Mouse (Mus musculus) kidney, embryonic 15.5 days (tissue): Measurements from ENCODE around the gene Dscam. TPM values are rescaled to one million over a fixed set of nuclear protein-coding genes. Genes with fewer than 3 reads are reported as not detected.
A peak's percentile ranks its signal among the peaks of the same experiment; 100 is the strongest.

Source experiments
- ATAC-seq: fragments of 200-750 bp; cut with Nextera tagmentation; replicated peaks from 2 replicates; pipeline ENCODE4 v1.8.0; 2017; ENCODE audit warnings: moderate TSS enrichment; ENCODE audit not compliant: low FRiP score
- H3K27ac ChIP-seq: fragments of 300-500 bp; sonication (generic); 2 replicates; pipeline ENCODE4 v1.5.1; 2015; ENCODE audit warnings: mild to moderate bottlenecking, inconsistent platforms
- H3K27me3 ChIP-seq: fragments of 300-500 bp; sonication (generic); 2 replicates; pipeline ENCODE4 v1.6.1; 2015; ENCODE audit warnings: inconsistent platforms
- H3K36me3 ChIP-seq: fragments of 300-500 bp; sonication (generic); 2 replicates; pipeline ENCODE4 v1.6.1; 2015; ENCODE audit warnings: inconsistent platforms
- H3K4me1 ChIP-seq: fragments of 300-500 bp; sonication (generic); 2 replicates; pipeline ENCODE4 v1.6.1; 2015; ENCODE audit warnings: inconsistent platforms
- H3K4me2 ChIP-seq: fragments of 300-500 bp; sonication (generic); 2 replicates; pipeline ENCODE4 v1.6.1; 2015; ENCODE audit warnings: moderate library complexity, mild to moderate bottlenecking, inconsistent platforms
- H3K4me3 ChIP-seq: fragments of 300-500 bp; sonication (generic); replicated peaks from 2 replicates; pipeline ENCODE4 v1.5.1; 2015; ENCODE audit warnings: mild to moderate bottlenecking, inconsistent platforms
- H3K9ac ChIP-seq: fragments of 300-500 bp; sonication (generic); 2 replicates; pipeline ENCODE4 v1.6.1; 2015; ENCODE audit warnings: mild to moderate bottlenecking, inconsistent platforms
- H3K9me3 ChIP-seq: fragments of 300-500 bp; sonication (generic); replicated peaks from 2 replicates; pipeline ENCODE4 v1.6.1; 2016; ENCODE audit warnings: inconsistent platforms
- WGBS: fragments of 180-500 bp; shearing (Covaris S2); methylation state at CpG from one replicate; pipeline ENCODE4 v1.1.7; 2015; ENCODE audit warnings: mixed read lengths; 5-methylcytosine and 5-hydroxymethylcytosine counted together
- polyA plus RNA-seq: library from polyadenylated mRNA; unstranded; fragments of >200 nt; fragmentation: Nextera tagmentation; extraction: Ambion mirVana; gene quantifications from 2 replicates; pipeline ENCODE4 v1.2.1, GENCODE M21; 2015

Dscam gene
- polyA plus RNA-seq, 1 experiment from 2014 or later, result 0.06 TPM

DNA sequence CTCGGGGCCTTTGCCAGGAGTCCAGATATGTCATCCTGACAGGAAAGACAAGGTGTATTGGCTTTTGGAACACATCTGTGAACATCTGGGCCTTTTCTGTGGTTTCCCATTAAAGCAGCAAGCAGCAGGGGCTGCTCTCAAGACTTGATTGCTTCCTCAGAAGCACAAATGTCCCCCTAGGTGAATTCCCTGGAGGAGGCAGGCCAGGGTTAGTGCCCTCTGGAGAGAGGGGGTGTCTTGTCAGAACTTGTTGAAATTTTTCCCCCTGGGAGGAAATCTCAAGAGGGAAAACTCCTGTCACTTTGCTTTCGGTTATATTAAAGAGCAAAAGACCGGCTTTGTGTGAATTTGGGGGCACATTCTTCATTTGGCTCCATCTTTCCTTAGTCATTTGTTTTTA lies 1.9 kb downstream of the Dscam start:
- 37% methylated on average over 3 of the region's 3 CpGs for WGBS
- Histone ChIP-seq H3K27me3 (peaks cover 88% of the 10 kb centered on the region), H3K27ac (no peak overlapping the region), H3K36me3 (no peaks in the 10 kb centered on the region), H3K4me3 (no peak overlapping the region), H3K4me1 (peaks cover 24% of the 10 kb centered on the region), H3K4me2 (no peak overlapping the region), H3K9me3 (no peaks in the 10 kb centered on the region), H3K9ac (no peak overlapping the region)
- ATAC-seq, result no peak

DNA sequence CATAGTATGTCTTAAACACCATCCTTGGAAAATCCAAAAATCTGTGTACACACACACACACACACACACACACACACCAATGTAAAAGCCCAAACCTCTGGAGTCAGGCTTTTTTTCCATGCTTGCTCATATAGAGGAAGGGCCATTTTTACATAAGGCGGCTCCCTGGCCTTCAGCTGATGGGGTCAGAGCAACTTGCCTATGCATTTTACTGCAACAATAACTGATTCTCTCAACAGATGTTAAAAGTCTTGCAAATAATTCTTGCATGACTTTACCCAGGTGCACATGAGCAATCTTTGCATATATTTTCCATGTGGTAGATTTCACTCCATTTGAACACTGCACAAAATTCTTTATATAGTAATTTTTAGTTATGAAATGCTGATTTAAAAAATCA lies 2.5 kb downstream of the Dscam start:
- WGBS, result 91% methylated on average over 1 of the region's 1 CpGs
- peaks cover 82% of the 10 kb centered on the region for H3K27me3 ChIP-seq
- peaks cover 24% of the 10 kb centered on the region for H3K4me1 ChIP-seq
- no peak overlapping the region for H3K4me2 ChIP-seq
- H3K9ac ChIP-seq, result no peak overlapping the region
- no peaks in the 10 kb centered on the region for H3K9me3 ChIP-seq
- no peak for ATAC-seq
- H3K27ac ChIP-seq, result no peak overlapping the region
- no peak overlapping the region for H3K4me3 ChIP-seq
- no peaks in the 10 kb centered on the region for H3K36me3 ChIP-seq

DNA sequence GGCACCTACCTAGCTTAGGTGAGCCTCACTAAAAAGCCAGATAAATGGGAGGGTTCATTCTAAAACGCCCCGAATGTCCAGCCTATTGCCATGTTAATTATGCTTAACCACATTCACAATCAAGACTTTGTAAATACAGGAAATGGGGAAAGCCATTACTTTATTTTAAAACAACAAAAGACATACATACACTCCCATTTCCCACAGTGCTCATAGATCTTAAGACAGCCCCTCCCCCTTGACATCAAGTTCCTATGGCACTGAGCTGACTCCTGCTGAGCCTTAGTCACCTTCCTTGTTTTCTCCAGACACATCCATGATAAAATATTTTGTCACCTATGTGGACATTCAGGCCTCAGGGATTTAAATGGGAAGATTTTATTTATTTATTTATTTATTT lies 4.4 kb downstream of the Dscam start:
- no peak overlapping the region for H3K27ac ChIP-seq
- H3K4me2 ChIP-seq, result peak overlapping the region; percentile 77
- H3K9ac ChIP-seq, result no peak overlapping the region
- no peaks in the 10 kb centered on the region for H3K36me3 ChIP-seq
- H3K9me3 ChIP-seq, result no peaks in the 10 kb centered on the region
- no peak overlapping the region for H3K4me3 ChIP-seq
- peaks cover 71% of the 10 kb centered on the region for H3K27me3 ChIP-seq
- peaks cover 24% of the 10 kb centered on the region for H3K4me1 ChIP-seq
- WGBS, result 19% methylated on average over 2 of the region's 2 CpGs
- no peak for ATAC-seq

DNA sequence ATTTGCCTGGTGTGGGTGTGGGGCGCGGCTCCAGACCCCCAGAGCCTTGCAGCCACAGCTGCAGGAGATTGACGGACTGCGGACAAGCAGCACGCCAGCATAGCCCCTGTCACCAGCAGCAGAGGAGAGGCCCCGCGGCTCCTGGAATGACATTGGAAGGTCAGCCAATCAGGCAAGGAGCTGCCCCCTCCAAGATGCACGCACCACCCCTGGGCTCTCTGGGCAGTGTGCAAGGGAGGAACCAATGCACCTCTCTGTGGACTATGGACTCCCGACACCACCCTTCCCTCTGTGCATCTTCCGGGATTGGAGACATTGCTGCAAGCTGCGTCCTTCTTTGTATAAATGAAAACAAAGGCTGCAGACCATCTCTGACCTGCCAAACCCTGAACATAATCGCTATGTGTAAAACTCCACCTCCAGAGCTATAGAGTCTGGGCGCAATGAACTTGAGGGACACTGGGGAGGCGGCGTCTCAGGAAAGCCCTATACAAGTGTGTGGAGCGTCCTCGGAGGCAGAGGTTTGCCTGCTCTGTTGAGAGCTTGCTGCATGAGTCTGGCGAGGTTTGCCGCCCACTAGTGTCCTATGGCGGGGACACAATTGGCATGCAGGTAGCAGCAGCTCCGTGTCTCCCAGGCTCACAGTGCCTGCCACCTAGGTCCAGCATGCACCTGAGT lies 5.0 kb downstream of the Dscam start:
- H3K36me3 ChIP-seq, result no peaks in the 10 kb centered on the region
- no peak overlapping the region for H3K9ac ChIP-seq
- ATAC-seq, result peak; percentile 84
- no peaks in the 10 kb centered on the region for H3K9me3 ChIP-seq
- 2% methylated on average over 21 of the region's 21 CpGs for WGBS
- H3K4me2 ChIP-seq, result peak overlapping the region; percentile 77
- H3K27me3 ChIP-seq, result peaks cover 65% of the 10 kb centered on the region
- no peak overlapping the region for H3K27ac ChIP-seq
- H3K4me3 ChIP-seq, result peak overlapping the region; percentile 42
- peaks cover 19% of the 10 kb centered on the region for H3K4me1 ChIP-seq

DNA sequence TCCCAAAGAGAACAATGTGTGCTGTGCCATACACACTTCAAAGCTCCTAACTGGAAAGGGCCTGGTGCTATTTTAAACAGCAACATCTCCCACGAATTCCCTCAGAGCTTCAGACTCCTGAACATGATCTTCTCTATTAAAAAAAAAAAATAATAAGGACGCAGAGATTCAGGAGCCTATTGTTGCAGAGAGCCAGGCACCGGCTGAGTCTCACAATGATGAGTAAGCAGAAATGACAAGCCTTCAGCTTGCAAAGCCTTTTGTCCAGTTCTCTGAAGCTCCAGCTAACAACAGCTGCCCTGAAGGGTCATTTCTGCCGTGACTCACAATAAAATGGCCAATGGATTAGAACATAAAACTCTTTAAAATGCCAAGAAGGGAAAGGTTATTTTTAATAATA lies 12.3 kb downstream of the Dscam start:
- ATAC-seq, result no peak
- Histone ChIP-seq H3K27me3 (peaks cover 7% of the 10 kb centered on the region; the same call in 1 of the 2 replicates), H3K9ac (no peak overlapping the region), H3K9me3 (no peaks in the 10 kb centered on the region), H3K27ac (no peak overlapping the region), H3K4me3 (no peak overlapping the region), H3K4me1 (no peaks in the 10 kb centered on the region), H3K4me2 (no peak overlapping the region), H3K36me3 (no peaks in the 10 kb centered on the region)
- WGBS, result 62% methylated on average over 4 of the region's 4 CpGs

DNA sequence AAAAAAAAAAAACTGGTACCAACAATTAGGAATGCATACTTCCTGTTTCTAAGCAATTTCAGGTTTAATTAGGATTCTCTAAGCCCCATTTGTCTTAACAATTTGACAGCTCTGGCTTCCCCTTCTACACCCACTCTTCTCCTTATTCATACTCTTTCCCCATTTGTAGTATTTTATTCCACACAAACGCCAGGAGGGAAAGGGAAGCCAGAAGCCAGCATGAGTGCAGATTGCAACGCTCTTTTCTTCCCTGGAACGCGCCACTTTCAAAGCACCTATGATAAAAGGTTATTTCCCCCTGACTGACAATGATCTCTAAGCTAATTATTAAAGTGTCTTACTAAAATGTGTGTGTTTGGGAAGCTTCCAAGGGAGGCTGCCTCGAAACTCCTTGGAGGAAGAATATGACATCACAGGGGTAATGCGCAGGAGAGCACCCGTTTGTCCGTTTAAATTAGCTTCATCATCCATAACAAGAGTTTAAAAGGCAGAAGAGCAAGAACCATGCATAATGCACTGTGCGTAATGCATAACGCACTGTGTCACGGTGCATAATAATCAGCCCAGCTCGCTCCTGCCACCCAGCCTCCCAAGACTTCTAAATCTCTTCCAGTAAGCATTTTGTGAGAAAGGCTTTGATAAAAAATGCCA lies 25.9 kb downstream of the Dscam start:
- Histone ChIP-seq H3K9ac (no peak overlapping the region), H3K27ac (no peak overlapping the region), H3K9me3 (no peaks in the 10 kb centered on the region), H3K4me3 (no peak overlapping the region), H3K27me3 (no peaks in the 10 kb centered on the region), H3K36me3 (no peaks in the 10 kb centered on the region), H3K4me1 (no peaks in the 10 kb centered on the region), H3K4me2 (no peak overlapping the region)
- 71% methylated on average over 12 of the region's 12 CpGs for WGBS
- no peak for ATAC-seq

DNA sequence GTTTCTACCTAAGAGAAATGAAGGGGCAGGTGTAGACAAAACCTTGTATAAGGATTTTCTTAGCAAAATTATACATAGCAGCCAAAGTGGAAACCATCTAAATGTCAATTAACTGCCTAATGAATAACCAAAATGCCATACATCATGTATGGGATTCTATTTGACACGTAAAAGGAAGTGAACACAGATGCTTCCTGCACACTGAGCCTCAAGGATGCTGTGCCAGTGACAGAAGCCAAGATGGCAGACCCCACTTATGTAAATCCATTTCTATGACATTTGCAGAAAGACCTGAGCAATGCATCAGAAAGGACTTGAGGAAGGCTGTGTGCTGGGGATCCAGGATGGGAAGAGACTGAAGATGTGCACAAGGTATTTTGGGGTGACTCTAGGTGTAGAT lies 28.6 kb downstream of the Dscam start:
- H3K27me3 ChIP-seq, result no peaks in the 10 kb centered on the region
- no peaks in the 10 kb centered on the region for H3K36me3 ChIP-seq
- no peak for ATAC-seq
- no peak overlapping the region for H3K4me3 ChIP-seq
- H3K9me3 ChIP-seq, result no peaks in the 10 kb centered on the region
- WGBS, result 94% methylated on average over 1 of the region's 1 CpGs
- no peak overlapping the region for H3K4me2 ChIP-seq
- no peak overlapping the region for H3K27ac ChIP-seq
- no peaks in the 10 kb centered on the region for H3K4me1 ChIP-seq
- H3K9ac ChIP-seq, result no peak overlapping the region

DNA sequence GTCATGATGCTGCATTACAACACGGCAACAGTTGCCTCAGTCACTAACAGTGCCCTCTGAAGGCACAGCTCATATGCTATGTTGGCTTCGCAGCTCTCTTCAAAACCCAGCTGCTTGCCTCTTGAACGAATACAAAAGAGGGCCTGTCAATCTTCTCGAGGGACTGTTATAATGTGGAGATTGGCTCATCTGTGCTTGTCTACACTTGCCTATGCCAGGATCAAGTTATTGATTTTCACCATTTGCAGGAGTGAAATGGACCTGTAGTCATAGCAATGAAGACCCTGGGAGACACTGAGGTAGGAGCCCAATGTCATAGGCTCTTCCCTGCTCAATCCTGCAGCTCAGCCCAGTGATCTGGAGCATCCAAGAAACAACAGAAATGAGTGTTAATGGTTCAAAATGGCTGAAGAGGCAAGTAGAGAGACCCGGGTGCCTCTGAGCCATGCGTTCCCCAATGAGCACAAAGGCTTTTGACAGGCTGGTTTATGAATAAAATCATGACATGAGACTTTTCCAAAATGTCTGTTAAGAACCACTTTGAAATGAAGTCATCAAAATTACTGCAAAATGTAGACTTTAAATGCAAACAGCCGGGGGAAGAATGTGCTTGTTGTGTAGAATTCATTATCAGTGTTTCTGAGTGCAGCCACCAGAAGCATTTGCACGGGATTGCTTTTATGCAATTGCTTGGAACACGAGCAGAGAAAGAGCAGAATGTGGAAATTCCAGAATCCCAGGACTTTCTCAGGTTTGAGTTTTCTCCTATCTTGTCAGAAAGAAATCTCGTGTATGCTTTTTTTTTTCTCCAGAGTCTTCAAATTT lies 35.3 kb downstream of the Dscam start:
- 85% methylated on average over 10 of the region's 10 CpGs for WGBS

DNA sequence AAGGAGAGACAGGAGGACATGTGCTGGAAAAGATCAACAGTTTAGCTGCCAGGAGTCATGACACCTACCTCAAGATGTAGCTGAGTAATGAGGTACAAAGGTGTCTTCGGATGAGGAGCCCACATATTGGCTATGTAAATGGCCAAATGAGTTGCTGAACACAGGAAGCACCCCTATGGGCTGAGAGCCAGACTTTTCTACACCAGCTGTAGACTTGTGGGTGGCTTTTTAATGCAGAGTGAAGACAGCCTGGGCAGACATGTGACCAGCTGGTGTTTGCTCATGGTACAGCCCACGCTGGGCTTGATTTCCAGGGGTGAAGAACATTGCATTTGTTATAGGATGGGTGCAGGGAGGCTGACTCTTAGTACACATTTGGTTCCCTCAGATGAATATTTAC lies 43.3 kb downstream of the Dscam start:
- no peak overlapping the region for H3K4me3 ChIP-seq
- H3K27ac ChIP-seq, result no peak overlapping the region
- no peaks in the 10 kb centered on the region for H3K27me3 ChIP-seq
- WGBS, result 77% methylated on average over 2 of the region's 2 CpGs
- no peaks in the 10 kb centered on the region for H3K9me3 ChIP-seq
- H3K4me1 ChIP-seq, result no peaks in the 10 kb centered on the region
- no peak for ATAC-seq
- no peak overlapping the region for H3K4me2 ChIP-seq
- no peaks in the 10 kb centered on the region for H3K36me3 ChIP-seq
- no peak overlapping the region for H3K9ac ChIP-seq

More for the DNA sequence above, 35.3 kb downstream of the Dscam start:
- no peak overlapping the region for H3K4me3 ChIP-seq
- no peaks in the 10 kb centered on the region for H3K36me3 ChIP-seq
- H3K4me1 ChIP-seq, result no peaks in the 10 kb centered on the region
- ATAC-seq, result no peak
- H3K9ac ChIP-seq, result no peak overlapping the region
- H3K27me3 ChIP-seq, result no peaks in the 10 kb centered on the region
- H3K4me2 ChIP-seq, result no peak overlapping the region
- no peaks in the 10 kb centered on the region for H3K9me3 ChIP-seq
- H3K27ac ChIP-seq, result no peak overlapping the region

DNA sequence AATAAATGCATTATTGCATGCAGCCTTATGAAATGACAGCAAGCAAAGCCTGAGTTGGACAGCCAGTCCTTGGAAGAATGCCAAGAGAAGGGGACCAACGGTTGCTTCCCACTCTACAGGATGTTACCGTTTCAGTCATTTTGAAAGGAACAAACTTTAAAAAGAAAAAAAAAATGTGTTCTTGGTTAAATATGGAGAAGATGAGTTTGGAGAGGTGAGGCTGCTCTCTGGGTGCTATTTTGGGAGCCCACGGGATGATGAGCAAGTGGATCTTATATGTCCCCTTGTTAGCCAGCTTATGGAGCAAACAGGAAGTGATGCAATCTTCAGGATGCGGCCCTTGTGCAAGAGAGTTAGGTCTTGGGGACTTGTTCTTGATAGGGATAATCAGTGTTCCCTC lies 60.5 kb downstream of the Dscam start:
- H3K27me3 ChIP-seq, result no peaks in the 10 kb centered on the region
- H3K4me3 ChIP-seq, result no peak overlapping the region
- no peaks in the 10 kb centered on the region for H3K4me1 ChIP-seq
- H3K9me3 ChIP-seq, result no peaks in the 10 kb centered on the region
- no peak overlapping the region for H3K9ac ChIP-seq
- ATAC-seq, result no peak
- no peaks in the 10 kb centered on the region for H3K36me3 ChIP-seq
- H3K27ac ChIP-seq, result no peak overlapping the region
- WGBS, result 82% methylated on average over 4 of the region's 4 CpGs
- H3K4me2 ChIP-seq, result no peak overlapping the region

DNA sequence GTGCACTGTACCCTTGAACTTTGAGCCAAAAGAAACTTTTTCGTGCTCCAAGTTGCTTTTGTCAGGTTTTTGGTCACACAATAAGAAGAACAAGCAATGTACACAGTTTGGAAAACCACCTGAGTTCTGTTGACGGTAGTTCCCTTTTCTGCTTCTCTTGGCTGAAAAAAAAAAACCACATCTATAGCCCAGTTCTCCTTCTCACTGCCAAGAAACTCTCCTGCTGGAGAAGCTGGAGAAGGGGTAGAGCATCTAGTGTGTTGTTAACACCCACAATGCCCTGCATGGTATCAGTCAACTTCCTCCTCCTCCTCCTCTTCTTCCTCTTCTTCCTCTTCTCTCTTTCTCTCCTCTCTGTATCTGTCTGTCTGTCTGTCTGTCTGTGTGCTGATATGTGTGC lies 65.3 kb downstream of the Dscam start:
- no peak overlapping the region for H3K4me3 ChIP-seq
- no peak overlapping the region for H3K9ac ChIP-seq
- WGBS, result 86% methylated on average over 2 of the region's 2 CpGs
- H3K4me2 ChIP-seq, result no peak overlapping the region
- no peaks in the 10 kb centered on the region for H3K9me3 ChIP-seq
- no peaks in the 10 kb centered on the region for H3K36me3 ChIP-seq
- H3K27ac ChIP-seq, result no peak overlapping the region
- H3K4me1 ChIP-seq, result no peaks in the 10 kb centered on the region
- no peaks in the 10 kb centered on the region for H3K27me3 ChIP-seq
- ATAC-seq, result no peak

DNA sequence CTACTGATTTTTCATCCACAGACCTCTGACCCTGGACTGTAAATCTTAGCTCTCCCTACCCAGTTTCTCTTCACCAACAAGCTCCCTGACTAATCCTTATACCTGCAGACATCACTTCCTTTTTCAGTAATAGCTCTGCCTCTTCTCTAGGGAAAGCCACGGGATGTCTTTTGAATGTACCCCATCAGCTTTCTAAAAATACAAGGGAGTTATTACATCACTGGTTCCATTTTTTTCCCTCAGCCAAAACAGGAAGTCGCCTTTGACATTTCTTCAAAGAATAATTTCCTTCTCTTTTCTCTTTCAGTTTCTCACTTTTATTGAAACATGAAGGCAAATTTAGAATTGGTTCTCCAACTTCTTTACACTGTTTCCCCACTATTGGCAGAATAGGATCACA lies 67.5 kb downstream of the Dscam start:
- no peak overlapping the region for H3K27ac ChIP-seq
- no peaks in the 10 kb centered on the region for H3K36me3 ChIP-seq
- 72% methylated on average over 2 of the region's 2 CpGs for WGBS
- no peak for ATAC-seq
- no peaks in the 10 kb centered on the region for H3K9me3 ChIP-seq
- no peaks in the 10 kb centered on the region for H3K27me3 ChIP-seq
- H3K4me1 ChIP-seq, result peaks cover 5% of the 10 kb centered on the region; the same call in 1 of the 2 replicates
- H3K9ac ChIP-seq, result no peak overlapping the region
- no peak overlapping the region for H3K4me2 ChIP-seq
- H3K4me3 ChIP-seq, result no peak overlapping the region
